Mouse (Mus musculus) CH12.LX (cell line): ENCODE results near the gene Oasl1.

Experiments used
- CHD1 ChIP-seq: IDR thresholded peaks from 2 replicates; pipeline ENCODE4 v1.6.1; 2012; ENCODE audit warnings: low read depth, low read length, improper control_type of control experiment, inconsistent platforms
- CTCF ChIP-seq, 2 experiments: IDR thresholded peaks in 1 of 2; conservative IDR thresholded peaks in 1 of 2; 2 replicates each; pipeline ENCODE4 v1.5.1; 2011 to 2012; ENCODE audit warnings: low read depth in 2 of 2, low read length in 2 of 2, improper control_type of control experiment in 1 of 2, inconsistent platforms in 1 of 2, mild to moderate bottlenecking in 1 of 2, moderate library complexity in 1 of 2
- HCFC1 ChIP-seq: IDR thresholded peaks from 2 replicates; pipeline ENCODE4 v1.6.1; 2012; ENCODE audit warnings: low read depth, mild to moderate bottlenecking, inconsistent platforms, low read length, improper control_type of control experiment
- MXI1 ChIP-seq: IDR thresholded peaks from 2 replicates; pipeline ENCODE4 v1.6.1; 2011; ENCODE audit warnings: mild to moderate bottlenecking, low read depth, low read length, improper control_type of control experiment

- TF ChIP-seq CHD1 (no peak), CTCF (conservative IDR thresholded peaks at IDR 0.05 in 1 of 2, IDR thresholded peaks at IDR 0.05 in 1 of 2; ENCODE audit: low read depth in 2 of 2, low read length in 2 of 2) (no peak), HCFC1 (no peak), MXI1 (no peak)
Measured at GRCm38 (mm10) chr5:114931626-114932025, 8.6 kb downstream of the Oasl1 start.
